Comparison of ENCODE assay signal across 17 mouse cellular contexts in genomic region chr10:18769909-18770308, GRCm38 (mm10). TPM values are rescaled to one million over a fixed set of nuclear protein-coding genes. Genes with fewer than 3 reads are reported as not detected.
DNase-seq lines count a peak whose midpoint lies in the region; ATAC-seq and TF ChIP-seq lines count a peak whose summit lies in the region.
"Had no signal": no experiment of that assay in that cellular context is flagged by ENCODE, and none has a peak within 500 bp of the region (broad histone marks: within the 10 kb centered on the region; RNA-seq: fewer than 3 reads in every experiment).

No protein-coding gene starts in this region.

- no peak for ATAC-seq in lung, embryonic 14.5 days (ENCODE audit: insufficient read depth)
- ATAC-seq in megakaryocyte progenitor cell, adult 5-6 weeks (replicated peaks; ENCODE audit: poor library complexity), result 0 out of 2 replicates have a peak, but pooled peaks have one; percentile 29

- H3K4me3 ChIP-seq in gastrocnemius, adult 2 months, result no peak overlapping the region
- no peak overlapping the region for H3K4me3 ChIP-seq in lung, embryonic 14.5 days (ENCODE audit: low read depth, low read length)
- H3K4me3 ChIP-seq: limb, embryonic 10.5 days had no signal

- TF ChIP-seq CTCF in gastrocnemius, adult 2 months (IDR thresholded peaks at IDR 0.05), result peak; percentile 11; the same call in 1 of the 2 replicates
- TF ChIP-seq CTCF in lung, embryonic 14.5 days (IDR thresholded peaks at IDR 0.05; ENCODE audit: low read depth), result 0 out of 2 replicates have a peak, but pooled peaks have one; percentile 20

- no peaks in the 10 kb centered on the region for H3K36me3 ChIP-seq in lung, embryonic 14.5 days (ENCODE audit: insufficient read depth)
- H3K36me3 ChIP-seq: limb, embryonic 10.5 days had no signal

- no peaks in the 10 kb centered on the region for H3K27me3 ChIP-seq in lung, embryonic 14.5 days (ENCODE audit: insufficient read depth, low read length)

- intact Hi-C loops in gastrocnemius, adult 2 months (cut with DNase I), result loop anchor here (10.0 kb wide), 1 partner anchor 135 kb away; no protein-coding TSS in a partner anchor

- no peaks in the 10 kb centered on the region for H3K9me3 ChIP-seq in lung, embryonic 14.5 days (ENCODE audit: low read depth, low read length)
- H3K9me3 ChIP-seq: limb, embryonic 10.5 days had no signal

- WGBS in lung, embryonic 14.5 days, result 51% methylated on average over 5 of the region's 5 CpGs

- no peak for DNase-seq in gastrocnemius, adult 2 months
- no peak for DNase-seq in gastrocnemius, postnatal 10 days
- peak; percentile 24 for DNase-seq in lung, embryonic 14.5 days
- DNase-seq in lung, postnatal 10 days, result no peak
- peak; percentile 22 for DNase-seq in ES-CJ7 (ENCODE audit: low read depth, low spot score)
- DNase-seq in testis, postnatal 10 days (ENCODE audit: low spot score), result no peak
- DNase-seq in frontal cortex, postnatal 36 days (ENCODE audit: low spot score in 2 of 2), result no peak
- DNase-seq: adrenal gland, postnatal 14 days; heart, postnatal 14 days; kidney, postnatal 10 days; right cerebral cortex, postnatal 14 days had no signal

- H3K9ac ChIP-seq in lung, embryonic 14.5 days, result no peak overlapping the region

- H3K4me2 ChIP-seq in lung, embryonic 14.5 days, result no peak overlapping the region

- no peaks in the 10 kb centered on the region for H3K4me1 ChIP-seq in lung, embryonic 14.5 days (ENCODE audit: insufficient read depth)

- no peak overlapping the region for H3K27ac ChIP-seq in gastrocnemius, adult 2 months
- no peak overlapping the region for H3K27ac ChIP-seq in lung, embryonic 14.5 days (ENCODE audit: low read depth)
- H3K27ac ChIP-seq: limb, embryonic 10.5 days had no signal

RNA-seq across cellular contexts. Expression of gene Gm4922, which starts 16.7 kb away (rescaled TPM):
- total RNA-seq in gastrocnemius, adult 2 months (2021), result not detected
- total RNA-seq in gastrocnemius, postnatal 10 days (2021), result not detected
- polyA plus RNA-seq in lung, embryonic 14.5 days (2014; fragmentation: Nextera tagmentation; extraction: Ambion mirVana), result not detected in 2 replicates
- total RNA-seq in megakaryocyte progenitor cell, adult 5-6 weeks (2015), result not detected in 2 replicates
- not detected in 2 replicates for total RNA-seq in megakaryocyte progenitor cell, adult 5-6 weeks (2017)
- total RNA-seq: adrenal gland, postnatal 14 days; granulocyte monocyte progenitor cell, adult 5-6 weeks; heart, postnatal 14 days; layer of hippocampus, postnatal 14 days; megakaryocyte-erythroid progenitor cell, adult 5-6 weeks had no signal
- polyA plus RNA-seq: limb, embryonic 10.5 days; liver, embryonic 16.5 days had no signal

RNA-seq across cellular contexts. Expression of gene Arfgef3, which starts 26.2 kb away (rescaled TPM):
- total RNA-seq in gastrocnemius, adult 2 months (2021), result under 1 TPM; 0.10 to 0.39 TPM
- total RNA-seq in gastrocnemius, postnatal 10 days (2021), result 1 to 10 TPM; 1.7 to 2.3 TPM
- 1.2 and 1.8 TPM in 2 replicates for polyA plus RNA-seq in lung, embryonic 14.5 days (2014; fragmentation: Nextera tagmentation; extraction: Ambion mirVana)
- 0.88 and 1.7 TPM in 2 replicates for total RNA-seq in megakaryocyte progenitor cell, adult 5-6 weeks (2015)
- 0.79 and 0.95 TPM in 2 replicates for total RNA-seq in megakaryocyte progenitor cell, adult 5-6 weeks (2017)

Comparison
In these comparisons a context has a peak if more than half of its experiments do, and no peak if none do; other contexts are left out.
1. DNase-seq: peak in lung, embryonic 14.5 days (single experiment) and ES-CJ7 (single experiment); none in gastrocnemius, adult 2 months (single experiment), gastrocnemius, postnatal 10 days (single experiment), lung, postnatal 10 days (single experiment), testis, postnatal 10 days (single experiment) and frontal cortex, postnatal 36 days (0 of 2).